Mouse (Mus musculus) thymus, adult 2 months (tissue): ENCODE results near the gene Calhm5. TPM values are rescaled to one million over a fixed set of nuclear protein-coding genes. Genes with fewer than 3 reads are reported as not detected.

Source experiments
- DNase-seq: peaks from one replicate; pipeline ENCODE4 v3.0.0; 2021
- H3K27ac ChIP-seq: fragments of 200-500 bp; 2 replicates; pipeline ENCODE4 v1.5.1; 2012; ENCODE audit warnings: low read length, control low read depth; ENCODE audit not compliant: control insufficient read depth, insufficient read depth
- H3K27me3 ChIP-seq: fragments of 200-500 bp; 2 replicates; pipeline ENCODE4 v1.6.1; 2012; ENCODE audit warnings: mild to moderate bottlenecking, low read length, moderate library complexity, mixed read lengths; ENCODE audit not compliant: control insufficient read depth, insufficient read depth
- H3K36me3 ChIP-seq: fragments of 200-500 bp; 2 replicates; pipeline ENCODE4 v1.6.1; 2012; ENCODE audit warnings: mild to moderate bottlenecking, low read length, moderate library complexity; ENCODE audit not compliant: control insufficient read depth, insufficient read depth
- H3K4me1 ChIP-seq: fragments of 200-500 bp; replicated peaks from 2 replicates; pipeline ENCODE4 v1.6.1; 2012; ENCODE audit warnings: low read length; ENCODE audit not compliant: control insufficient read depth, insufficient read depth
- H3K4me3 ChIP-seq: fragments of 200-500 bp; 2 replicates; pipeline ENCODE4 v1.5.1; 2012; ENCODE audit warnings: mild to moderate bottlenecking, low read length, control low read depth, moderate library complexity; ENCODE audit not compliant: control insufficient read depth, insufficient read depth
- CTCF ChIP-seq: fragments of 200-500 bp; IDR thresholded peaks from 2 replicates; pipeline ENCODE4 v1.5.1; 2012; ENCODE audit warnings: mild to moderate bottlenecking, control low read depth, low read length, moderate library complexity, borderline replicate concordance; ENCODE audit not compliant: control insufficient read depth, poor library complexity, insufficient read depth; ENCODE audit errors: extremely low read depth
- POLR2A ChIP-seq: fragments of 200-500 bp; IDR thresholded peaks from 2 replicates; pipeline ENCODE4 v1.6.1; 2012; ENCODE audit warnings: mild to moderate bottlenecking, low read length, control low read depth, moderate library complexity; ENCODE audit not compliant: control insufficient read depth, poor library complexity, insufficient read depth; ENCODE audit errors: extremely low read depth
- WGBS: fragments of 180-500 bp; shearing (Covaris S2); methylation state at CpG from one replicate; pipeline ENCODE4 v1.1.7; 2018; 5-methylcytosine and 5-hydroxymethylcytosine counted together
- polyA plus RNA-seq: library from polyadenylated mRNA; depleted of rRNA; stranded (reverse); fragments of >200 nt; gene quantifications from 2 replicates; pipeline ENCODE4 v1.2.3, GENCODE M21; 2012

Calhm5 gene
- polyA plus RNA-seq, 1 experiment, result 0.09 TPM

DNA sequence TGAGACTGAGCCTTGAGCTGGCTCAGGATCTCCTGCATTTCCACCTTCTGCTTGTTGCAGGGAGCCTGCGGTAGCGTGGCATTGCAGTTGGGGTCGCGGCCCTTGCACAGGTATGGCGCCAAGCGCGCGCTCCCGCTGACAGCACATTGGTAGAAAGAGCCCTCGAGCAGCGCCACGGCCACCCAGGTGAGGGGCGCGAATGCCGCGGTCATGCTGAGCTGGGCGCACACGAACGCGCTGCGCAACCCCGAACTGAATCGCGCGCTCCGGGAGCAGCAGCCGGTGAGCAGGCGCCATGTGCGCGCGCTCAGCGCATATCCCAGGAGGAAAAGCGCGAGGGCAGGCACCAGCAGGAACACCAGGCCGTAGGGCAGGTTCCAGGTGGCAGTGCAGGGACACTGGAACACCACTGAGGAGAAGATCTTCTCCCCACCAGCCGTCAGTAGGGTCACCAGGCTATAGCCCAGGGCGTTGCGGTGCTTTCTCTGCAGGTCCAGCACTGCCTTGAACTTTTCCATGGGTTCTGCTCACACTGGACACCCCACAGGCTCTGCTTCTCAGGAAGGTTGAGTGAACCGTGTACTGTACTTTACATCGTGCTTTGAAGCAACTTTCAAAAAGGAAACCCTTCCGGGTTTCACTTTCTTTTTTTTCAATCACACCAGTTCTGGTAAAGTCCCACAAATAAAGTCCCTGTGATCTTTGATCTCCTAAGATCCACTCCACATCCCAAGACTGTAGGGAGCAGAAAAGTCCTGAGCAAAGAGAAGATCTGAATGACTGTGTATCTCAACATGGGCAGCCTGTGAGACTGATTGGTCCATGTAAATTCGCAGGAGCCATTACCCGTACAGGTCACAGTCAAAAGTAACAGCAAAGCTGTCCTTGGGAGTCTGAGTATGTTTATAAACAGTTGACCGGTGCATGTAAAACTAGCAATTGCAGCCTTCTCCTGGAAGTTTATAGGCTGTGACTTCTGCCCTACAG, 31.4 kb upstream of the Calhm5 start, which contains the start of gene Calhm6:
Gene Calhm6, minus strand, starts transcription at position 593 of the 987 bp plus-strand sequence.
- whole genome bisulfite sequencing, result 7% methylated on average over 44 of the region's 44 CpGs
- no peak within 1 kb of the TSS for H3K27ac ChIP-seq
- peak; percentile 51 for DNase-seq

GRCm38 (mm10) chr10:34118421-34118820, 22.1 kb upstream of the Calhm5 start:
- H3K4me3 ChIP-seq, result no peak overlapping the region
- H3K27ac ChIP-seq, result no peak overlapping the region
- 72% methylated on average over 2 of the region's 2 CpGs for WGBS
- no peak for TF ChIP-seq POLR2A
- TF ChIP-seq CTCF, result no peak
- no peaks in the 10 kb centered on the region; the same call in 1 of the 2 replicates for H3K4me1 ChIP-seq
- H3K36me3 ChIP-seq, result no peaks in the 10 kb centered on the region
- no peak for DNase-seq
- no peaks in the 10 kb centered on the region for H3K27me3 ChIP-seq

More for the DNA sequence above, 31.4 kb upstream of the Calhm5 start, which contains the start of gene Calhm6:
- no peaks in the 10 kb centered on the region for H3K36me3 ChIP-seq
- peaks cover 2% of the 10 kb centered on the region for H3K4me1 ChIP-seq
- H3K4me3 ChIP-seq, result peak within 1 kb of the TSS; percentile 55
- H3K27me3 ChIP-seq, result no peaks in the 10 kb centered on the region
- TF ChIP-seq POLR2A (no peak), CTCF (no peak)

- Histone ChIP-seq H3K27ac (no peak overlapping the region), H3K4me3 (no peak overlapping the region), H3K27me3 (no peaks in the 10 kb centered on the region), H3K36me3 (no peaks in the 10 kb centered on the region), H3K4me1 (no peaks in the 10 kb centered on the region; the same call in 1 of the 2 replicates)
- TF ChIP-seq POLR2A, result no peak
- TF ChIP-seq CTCF, result no peak
- DNase-seq, result no peak
These were observed 21.5 kb upstream of the Calhm5 start for GRCm38 (mm10) chr10:34117770-34118169.

DNA sequence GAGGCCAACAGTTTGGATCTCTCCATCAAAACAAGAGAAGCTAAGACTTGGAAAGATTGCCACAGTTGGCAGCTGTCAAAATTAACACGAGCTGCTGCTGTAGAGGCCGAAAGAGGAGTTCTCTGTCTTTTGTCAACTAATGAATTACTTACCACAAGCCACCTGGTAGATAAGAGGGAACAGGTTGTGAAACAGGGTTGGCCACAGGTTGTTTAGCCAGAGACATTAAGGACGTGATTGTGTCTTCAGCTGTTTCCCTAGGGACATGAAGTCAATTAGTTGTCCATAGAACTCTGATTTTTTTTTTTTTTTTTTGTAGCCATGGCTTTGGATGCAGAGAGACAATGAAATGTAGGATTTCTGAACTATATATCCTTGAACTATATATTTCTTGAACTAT, 20.8 kb upstream of the Calhm5 start:
- H3K4me1 ChIP-seq, result no peaks in the 10 kb centered on the region; the same call in 1 of the 2 replicates
- 20% methylated on average over 3 of the region's 3 CpGs for WGBS
- no peak overlapping the region for H3K4me3 ChIP-seq
- H3K27ac ChIP-seq, result no peak overlapping the region
- no peaks in the 10 kb centered on the region for H3K36me3 ChIP-seq
- DNase-seq, result no peak
- TF ChIP-seq POLR2A, result no peak
- no peak for TF ChIP-seq CTCF
- no peaks in the 10 kb centered on the region for H3K27me3 ChIP-seq

GRCm38 (mm10) chr10:34111964-34112738, 15.8 kb upstream of the Calhm5 start:
- H3K4me1 ChIP-seq, result peaks cover 7% of the 10 kb centered on the region
- no peak overlapping the region for H3K4me3 ChIP-seq
- no peak for TF ChIP-seq POLR2A
- TF ChIP-seq CTCF, result no peak
- no peaks in the 10 kb centered on the region for H3K36me3 ChIP-seq
- no peak overlapping the region for H3K27ac ChIP-seq
- DNase-seq, result no peak
- WGBS, result 72% methylated on average over 4 of the region's 4 CpGs
- H3K27me3 ChIP-seq, result no peaks in the 10 kb centered on the region

GRCm38 (mm10) chr10:34110863-34111465, 14.6 kb upstream of the Calhm5 start:
- Histone ChIP-seq H3K36me3 (no peaks in the 10 kb centered on the region), H3K27ac (peak overlapping the region; percentile 37; the same call in 1 of the 2 replicates), H3K4me1 (peaks cover 7% of the 10 kb centered on the region), H3K4me3 (no peak overlapping the region), H3K27me3 (no peaks in the 10 kb centered on the region)
- DNase-seq, result peak; percentile 24
- no peak for TF ChIP-seq CTCF
- TF ChIP-seq POLR2A, result no peak
- 5% methylated on average over 13 of the region's 13 CpGs for WGBS
